Mouse (Mus musculus) T-cell, adult 2 months (primary cell): ENCODE measurements around the gene Rer1.

ENCODE experiments used
- DNase-seq: peaks from one replicate; pipeline ENCODE4 v3.0.0; 2022; ENCODE audit warnings: low spot score

Gene Rer1

GRCm38 (mm10) chr4:155075137-155075536, 11.0 kb downstream of the Rer1 start:
- no peak for DNase-seq

GRCm38 (mm10) chr4:155074418-155074817, 11.8 kb downstream of the Rer1 start:
- no peak for DNase-seq

GRCm38 (mm10) chr4:155070921-155071320, 15.3 kb downstream of the Rer1 start:
- no peak for DNase-seq

GRCm38 (mm10) chr4:155070199-155070598, 16.0 kb downstream of the Rer1 start:
- DNase-seq, result no peak

GRCm38 (mm10) chr4:155069191-155069590, 17.0 kb downstream of the Rer1 start:
- no peak for DNase-seq

GRCm38 (mm10) chr4:155068357-155068972, 17.7 kb downstream of the Rer1 start:
- DNase-seq, result no peak

- peak; percentile 97 for DNase-seq
Measured at GRCm38 (mm10) chr4:155066834-155067522, 19.2 kb downstream of the Rer1 start, which contains the start of gene Pex10. TSS of gene Pex10 (plus strand) at chr4:155067016.

GRCm38 (mm10) chr4:155065970-155066833, 20.0 kb downstream of the Rer1 start:
- peak; percentile 76 for DNase-seq

- no peak for DNase-seq
Measured at GRCm38 (mm10) chr4:155064474-155064873, 21.7 kb downstream of the Rer1 start.

- no peak for DNase-seq
Measured at GRCm38 (mm10) chr4:155063895-155064294, 22.3 kb downstream of the Rer1 start.

- DNase-seq, result no peak
Measured at GRCm38 (mm10) chr4:155058325-155058724, 27.9 kb downstream of the Rer1 start.

GRCm38 (mm10) chr4:155056724-155057123, 29.5 kb downstream of the Rer1 start, which contains the start of gene Plch2:
TSS of gene Plch2 (minus strand) at chr4:155056784.
- DNase-seq, result no peak

- peak; percentile 81 for DNase-seq
Measured at GRCm38 (mm10) chr4:155050116-155050515, 36.1 kb downstream of the Rer1 start.

GRCm38 (mm10) chr4:155046636-155047035, 39.5 kb downstream of the Rer1 start:
- no peak for DNase-seq

- no peak for DNase-seq
Measured at GRCm38 (mm10) chr4:155043289-155043625, 42.9 kb downstream of the Rer1 start.

- no peak for DNase-seq
Measured at GRCm38 (mm10) chr4:155042606-155043288, 43.4 kb downstream of the Rer1 start.

GRCm38 (mm10) chr4:155040696-155041095, 45.5 kb downstream of the Rer1 start:
- no peak for DNase-seq

GRCm38 (mm10) chr4:155040197-155040596, 46.0 kb downstream of the Rer1 start:
- no peak for DNase-seq

GRCm38 (mm10) chr4:155034787-155035186, 51.4 kb downstream of the Rer1 start:
- DNase-seq, result no peak

GRCm38 (mm10) chr4:155034202-155034601, 52.0 kb downstream of the Rer1 start:
- no peak for DNase-seq

GRCm38 (mm10) chr4:155033115-155033514, 53.1 kb downstream of the Rer1 start:
- DNase-seq, result no peak
